Mouse (Mus musculus): ENCODE measurements around the gene C1qtnf12. TPM values are rescaled to one million over a fixed set of nuclear protein-coding genes. Genes with fewer than 3 reads are reported as not detected.

C1qtnf12 gene
- 15.4 and 32.2 TPM in 2 replicates for total RNA-seq (2014; fragmentation: Nextera tagmentation)
- total RNA-seq (2017): 10.6 and 11.0 TPM in 2 replicates

DNA sequence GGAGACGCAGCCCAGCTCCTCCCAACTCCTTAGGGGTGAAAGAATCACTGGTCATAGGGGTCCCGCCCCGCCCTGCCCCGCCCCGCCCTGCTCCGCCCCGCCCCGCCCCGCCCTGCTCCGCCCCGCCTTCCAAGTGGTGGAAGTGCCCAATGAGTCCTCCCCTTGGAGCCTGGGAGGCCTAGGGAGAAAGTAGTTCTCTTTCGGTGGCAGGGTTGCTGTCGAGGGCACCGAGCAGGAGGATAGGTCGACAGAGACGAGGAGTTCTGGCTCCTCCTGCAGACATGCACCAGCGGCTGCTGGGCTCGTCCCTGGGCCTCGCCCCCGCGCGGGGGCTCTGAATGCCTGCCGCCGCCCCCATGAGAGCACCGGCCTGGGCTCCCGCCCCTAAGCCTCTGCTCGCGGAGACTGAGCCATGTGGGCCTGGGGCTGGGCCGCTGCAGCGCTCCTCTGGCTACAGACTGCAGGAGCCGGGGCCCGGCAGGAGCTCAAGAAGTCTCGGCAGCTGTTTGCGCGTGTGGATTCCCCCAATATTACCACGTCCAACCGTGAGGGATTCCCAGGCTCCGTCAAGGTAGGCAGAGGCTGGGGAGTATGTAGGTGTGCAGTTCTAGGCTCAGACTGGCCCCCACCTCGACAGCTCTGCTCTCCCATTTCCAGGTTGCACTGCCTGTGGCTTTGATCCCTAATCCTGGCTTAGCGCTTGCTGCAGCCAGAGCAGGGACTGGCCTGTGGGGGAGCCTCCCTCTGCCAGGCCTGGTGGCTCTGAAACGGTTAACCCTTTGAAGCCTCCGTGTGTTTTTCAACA is at the start of gene C1qtnf12:
Gene C1qtnf12, plus strand, starts transcription at position 152 of the 805 bp plus-strand sequence.
- peak; percentile 89 for ATAC-seq (replicated peaks; ENCODE audit: poor library complexity, severe bottlenecking)

- ATAC-seq (replicated peaks; ENCODE audit: poor library complexity, severe bottlenecking): no peak
Measured at GRCm38 (mm10) chr4:155932031-155932430, 30.1 kb upstream of the C1qtnf12 start.

GRCm38 (mm10) chr4:155943049-155943452 is 19.1 kb upstream of the C1qtnf12 start:
- peak; percentile 15 for ATAC-seq (replicated peaks; ENCODE audit: poor library complexity, severe bottlenecking)

DNA sequence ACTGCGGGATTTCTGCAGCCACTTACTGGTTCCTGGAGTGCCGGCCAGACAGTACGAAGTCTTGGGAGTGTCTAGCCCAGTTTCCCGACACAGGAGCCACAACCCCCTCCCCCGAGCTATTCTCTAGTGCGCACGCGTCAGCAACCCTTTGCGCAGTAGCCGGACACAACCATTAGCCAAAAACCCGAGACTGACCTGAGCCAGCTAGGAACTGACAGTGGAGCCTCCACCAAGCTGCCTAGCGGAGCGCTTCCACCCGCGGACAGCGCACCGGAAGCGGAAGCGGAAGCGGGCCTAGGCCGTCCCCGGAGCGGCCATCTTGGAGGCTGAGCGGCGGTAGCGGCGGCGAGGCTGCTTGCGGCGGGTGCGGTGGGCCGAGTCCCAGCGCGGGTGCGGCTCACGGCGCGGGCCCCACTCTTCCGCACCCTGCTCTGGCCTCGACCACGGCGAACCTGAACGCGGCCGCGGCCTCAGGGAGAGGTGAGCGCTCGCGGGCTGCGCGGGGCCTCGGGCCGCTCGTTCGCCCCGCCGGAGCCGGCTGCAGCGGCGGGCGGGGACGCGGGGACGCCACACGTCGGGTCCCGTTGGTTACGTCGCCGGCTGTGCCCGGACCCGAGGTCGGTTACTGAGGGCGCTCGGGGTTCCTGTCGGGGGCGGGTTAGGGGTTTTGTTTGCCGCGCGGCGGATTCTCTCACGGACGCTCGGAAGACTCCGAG is 18.4 kb upstream of the C1qtnf12 start, which contains the start of gene Ube2j2:
Gene Ube2j2, plus strand, starts transcription at position 298 of the 716 bp plus-strand sequence.
- ATAC-seq (replicated peaks; ENCODE audit: poor library complexity, severe bottlenecking): peak; percentile 89

GRCm38 (mm10) chr4:155944271-155944670 is 17.8 kb upstream of the C1qtnf12 start:
- ATAC-seq (replicated peaks; ENCODE audit: poor library complexity, severe bottlenecking): peak; percentile 69

DNA sequence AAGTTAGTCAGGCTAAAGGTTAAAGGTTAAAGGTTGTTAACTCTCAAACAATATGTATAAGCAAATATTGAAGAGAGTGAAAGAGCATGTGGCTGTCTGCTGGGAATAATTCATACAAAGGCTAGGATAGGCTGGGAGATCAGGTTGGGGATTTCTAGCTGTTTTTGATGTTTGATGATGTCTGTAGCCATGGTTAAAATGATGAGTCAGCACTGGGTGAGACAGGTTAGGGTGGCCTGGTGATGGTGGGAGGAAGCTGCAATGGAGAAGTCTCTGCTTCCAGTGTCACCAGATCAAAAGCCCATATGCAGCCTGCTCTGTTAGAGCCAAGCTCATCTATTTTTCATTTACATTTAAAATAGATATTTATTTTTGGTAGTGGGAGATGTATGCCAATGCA is 15.0 kb upstream of the C1qtnf12 start:
- ATAC-seq (replicated peaks; ENCODE audit: poor library complexity, severe bottlenecking): no peak

DNA sequence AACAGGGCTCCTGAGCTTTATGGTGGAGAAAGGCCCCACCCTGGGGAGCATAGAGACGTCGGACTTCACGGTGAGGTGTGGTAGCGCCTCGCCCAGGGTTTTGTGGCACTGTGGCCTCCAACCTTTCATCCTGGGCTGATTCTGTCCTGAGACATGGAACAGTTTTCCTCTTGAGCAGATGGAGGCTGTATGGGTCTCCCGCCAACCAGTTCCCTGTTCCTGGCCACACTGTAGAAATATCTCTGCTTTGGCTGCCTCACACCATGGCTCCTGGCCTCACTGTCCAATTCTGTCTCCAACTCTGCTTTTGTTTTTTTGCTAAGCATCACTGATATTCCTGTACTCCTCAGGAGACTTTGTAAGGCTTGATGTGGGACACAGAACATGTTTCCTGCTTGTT is 6.6 kb upstream of the C1qtnf12 start:
- ATAC-seq (replicated peaks; ENCODE audit: poor library complexity, severe bottlenecking): no peak

- peak; percentile 57 for ATAC-seq (replicated peaks; ENCODE audit: poor library complexity, severe bottlenecking)
Measured at GRCm38 (mm10) chr4:155959275-155959674, 2.8 kb upstream of the C1qtnf12 start.

- ATAC-seq (replicated peaks; ENCODE audit: poor library complexity, severe bottlenecking): no peak
Measured at GRCm38 (mm10) chr4:155963106-155963505, 988 bp downstream of the C1qtnf12 start.

GRCm38 (mm10) chr4:155964396-155964795 is 2.3 kb downstream of the C1qtnf12 start:
- no peak for ATAC-seq (replicated peaks; ENCODE audit: poor library complexity, severe bottlenecking)

DNA sequence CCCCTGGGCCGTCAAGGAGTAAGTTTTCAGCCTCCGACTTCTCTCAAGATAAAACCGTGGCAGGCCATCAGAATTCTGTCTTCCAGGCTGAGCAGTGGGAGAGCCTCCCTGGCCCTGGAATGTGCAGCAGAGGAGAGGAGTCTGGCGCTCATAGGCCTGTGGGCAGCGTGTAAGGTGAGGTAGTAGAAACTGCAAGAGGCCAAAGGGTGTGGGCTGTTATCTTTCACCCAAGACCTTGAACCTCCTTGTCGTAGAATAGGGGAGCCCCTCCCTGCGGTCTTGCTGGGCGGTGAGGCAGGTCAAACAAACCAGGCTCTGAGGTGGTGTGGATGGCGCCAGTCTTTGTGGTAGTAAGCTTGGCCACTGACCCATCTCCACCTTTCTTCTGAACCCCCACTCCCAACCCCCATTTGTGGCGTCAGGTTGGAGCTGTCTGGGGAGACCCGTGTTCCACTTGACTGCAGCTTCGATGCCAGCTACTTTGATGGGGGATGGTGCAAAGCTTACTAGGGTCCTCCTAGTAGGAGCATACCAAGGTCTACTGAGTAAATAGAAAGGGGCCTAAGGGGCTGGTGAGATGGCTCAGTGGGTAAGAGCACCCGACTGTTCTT is 7.0 kb downstream of the C1qtnf12 start:
- ATAC-seq (replicated peaks; ENCODE audit: poor library complexity, severe bottlenecking): no peak

DNA sequence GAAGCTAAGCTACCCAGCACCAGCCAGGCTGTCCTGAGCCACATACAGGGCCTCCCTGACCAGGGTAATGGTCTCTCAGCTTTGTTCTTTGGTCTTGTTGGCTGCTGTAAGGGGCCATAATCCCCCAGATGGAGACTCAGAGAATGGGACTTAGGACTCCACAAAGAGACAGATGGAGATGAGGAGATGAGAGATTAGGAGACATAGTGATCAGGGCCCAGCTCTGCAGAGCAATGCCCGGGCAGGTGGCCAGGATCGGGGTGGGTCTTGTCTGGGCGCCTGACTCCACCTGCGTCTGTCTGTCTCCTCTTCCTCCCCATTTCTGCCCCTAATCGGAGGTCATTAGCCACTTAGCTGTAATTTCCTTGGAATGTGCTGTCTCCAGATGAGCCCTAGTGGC is 8.2 kb downstream of the C1qtnf12 start:
- no peak for ATAC-seq (replicated peaks; ENCODE audit: poor library complexity, severe bottlenecking)

DNA sequence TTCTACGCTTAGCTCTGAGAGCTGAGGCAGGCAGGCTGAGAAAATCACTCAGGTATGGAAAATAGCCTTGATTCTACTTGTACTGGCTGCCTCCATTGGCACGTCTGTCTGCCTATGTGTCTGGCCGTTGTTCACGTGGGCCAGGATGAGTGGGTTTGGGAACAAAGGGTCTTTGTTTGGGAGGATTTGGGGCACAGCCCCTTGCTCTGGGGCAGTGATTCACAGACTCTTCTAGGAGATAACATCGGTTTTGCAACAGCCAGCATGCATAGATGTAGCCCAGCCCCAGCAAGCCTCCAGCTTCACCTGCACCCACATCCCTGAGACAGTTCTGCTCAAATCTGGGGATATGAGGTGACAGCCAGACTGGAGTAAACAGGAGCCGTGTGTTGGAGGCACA is 10.5 kb downstream of the C1qtnf12 start:
- no peak for ATAC-seq (replicated peaks; ENCODE audit: poor library complexity, severe bottlenecking)

- ATAC-seq (replicated peaks; ENCODE audit: poor library complexity, severe bottlenecking): no peak
Measured at GRCm38 (mm10) chr4:155973239-155973638, 11.1 kb downstream of the C1qtnf12 start.

DNA sequence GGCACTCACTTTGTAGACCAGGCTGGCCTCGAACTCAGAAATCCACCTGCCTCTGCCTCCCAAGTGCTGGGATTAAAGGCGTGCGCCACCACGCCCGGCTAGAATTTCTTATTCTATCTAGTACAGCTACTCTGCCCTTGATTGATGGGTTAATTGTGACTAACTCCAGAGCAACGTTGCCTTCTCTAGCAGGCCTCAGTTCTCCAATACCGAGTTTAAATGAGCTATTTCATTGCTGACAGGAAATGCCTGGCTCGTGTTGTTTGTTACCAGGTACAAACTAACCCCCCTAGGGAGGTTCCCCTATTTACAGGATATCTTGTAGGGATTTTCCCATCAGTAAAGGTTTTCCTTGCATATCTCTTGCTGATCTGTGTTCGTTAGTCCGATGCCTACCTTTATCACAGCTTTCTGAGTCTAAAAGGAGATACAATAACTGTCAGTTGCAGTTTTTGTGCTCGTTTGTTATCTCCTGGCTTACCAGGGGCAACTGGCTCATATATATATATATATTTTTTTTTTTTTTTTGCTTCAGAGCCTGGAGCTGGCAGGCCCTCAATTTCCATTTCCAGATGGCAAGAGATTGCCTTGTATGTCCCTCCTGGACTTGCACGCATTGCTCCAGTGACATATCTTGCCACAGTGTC is 19.4 kb downstream of the C1qtnf12 start:
- ATAC-seq (replicated peaks; ENCODE audit: poor library complexity, severe bottlenecking): no peak

GRCm38 (mm10) chr4:155983788-155984187 is 21.7 kb downstream of the C1qtnf12 start:
- ATAC-seq (replicated peaks; ENCODE audit: poor library complexity, severe bottlenecking): no peak

- ATAC-seq (replicated peaks; ENCODE audit: poor library complexity, severe bottlenecking): peak; percentile 63
Measured at GRCm38 (mm10) chr4:155991211-155991907, 29.2 kb downstream of the C1qtnf12 start.

GRCm38 (mm10) chr4:155991908-155992230 is 29.8 kb downstream of the C1qtnf12 start:
- no peak for ATAC-seq (replicated peaks; ENCODE audit: poor library complexity, severe bottlenecking)

- peak; percentile 69 for ATAC-seq (replicated peaks; ENCODE audit: poor library complexity, severe bottlenecking)
Measured at GRCm38 (mm10) chr4:155992241-155992905, 30.3 kb downstream of the C1qtnf12 start, which contains the start of the genes B3galt6 and Sdf4. Gene B3galt6 (minus strand): TSS chr4:155992649. Gene Sdf4 (plus strand): TSS chr4:155992872.
